Mouse (Mus musculus) lung, embryonic 16.5 days (tissue): ENCODE measurements around the gene Mus81. TPM values are rescaled to one million over a fixed set of nuclear protein-coding genes. Genes with fewer than 3 reads are reported as not detected.
A peak's percentile ranks its signal among the peaks of the same experiment; 100 is the strongest.

Source experiments
- ATAC-seq: fragments of 200-750 bp; cut with Nextera tagmentation; 2 replicates; pipeline ENCODE4 v1.8.0; 2017; ENCODE audit warnings: low read depth, mild to moderate bottlenecking, moderate library complexity
- H3K27ac ChIP-seq: fragments of 300-500 bp; sonication (generic); 2 replicates; pipeline ENCODE4 v1.5.1; 2014; ENCODE audit warnings: mild to moderate bottlenecking, control low read depth, low read length
- H3K27me3 ChIP-seq: fragments of 300-500 bp; sonication (generic); 2 replicates; pipeline ENCODE4 v1.6.1; 2014; ENCODE audit warnings: low read depth, low read length, mixed read lengths; ENCODE audit not compliant: control insufficient read depth, insufficient read depth
- H3K36me3 ChIP-seq: fragments of 300-500 bp; sonication (generic); 2 replicates; pipeline ENCODE4 v1.6.1; 2014; ENCODE audit warnings: low read length; ENCODE audit not compliant: control insufficient read depth, insufficient read depth
- H3K4me1 ChIP-seq: fragments of 300-500 bp; sonication (generic); replicated peaks from 2 replicates; pipeline ENCODE4 v1.6.1; 2014; ENCODE audit warnings: low read length, mixed read lengths; ENCODE audit not compliant: control insufficient read depth, insufficient read depth
- H3K4me2 ChIP-seq: fragments of 300-500 bp; sonication (generic); 2 replicates; pipeline ENCODE4 v1.6.1; 2014; ENCODE audit warnings: low read depth, low read length, control low read depth
- H3K4me3 ChIP-seq: fragments of 300-500 bp; sonication (generic); 2 replicates; pipeline ENCODE4 v1.5.1; 2014; ENCODE audit warnings: mild to moderate bottlenecking, low read length, control low read depth
- H3K9ac ChIP-seq: fragments of 300-500 bp; sonication (generic); 2 replicates; pipeline ENCODE4 v1.6.1; 2014; ENCODE audit warnings: low read length, control low read depth
- H3K9me3 ChIP-seq: fragments of 300-500 bp; sonication (generic); 2 replicates; pipeline ENCODE4 v1.6.1; 2016; ENCODE audit warnings: low read length; ENCODE audit not compliant: control insufficient read depth
- WGBS: fragments of 180-500 bp; shearing (Covaris S2); extraction: QIAGEN DNeasy Blood & Tissue Kit; methylation state at CpG from one replicate; pipeline ENCODE4 v1.1.7; 2014; 5-methylcytosine and 5-hydroxymethylcytosine counted together
- polyA plus RNA-seq: library from polyadenylated mRNA; unstranded; fragments of >200 nt; fragmentation: Nextera tagmentation; extraction: Ambion mirVana; gene quantifications from 2 replicates; pipeline ENCODE4 v1.2.1, GENCODE M21; 2015

Mus81 gene
- polyA plus RNA-seq, 1 experiment from 2014 or later, result 45.7 TPM

DNA sequence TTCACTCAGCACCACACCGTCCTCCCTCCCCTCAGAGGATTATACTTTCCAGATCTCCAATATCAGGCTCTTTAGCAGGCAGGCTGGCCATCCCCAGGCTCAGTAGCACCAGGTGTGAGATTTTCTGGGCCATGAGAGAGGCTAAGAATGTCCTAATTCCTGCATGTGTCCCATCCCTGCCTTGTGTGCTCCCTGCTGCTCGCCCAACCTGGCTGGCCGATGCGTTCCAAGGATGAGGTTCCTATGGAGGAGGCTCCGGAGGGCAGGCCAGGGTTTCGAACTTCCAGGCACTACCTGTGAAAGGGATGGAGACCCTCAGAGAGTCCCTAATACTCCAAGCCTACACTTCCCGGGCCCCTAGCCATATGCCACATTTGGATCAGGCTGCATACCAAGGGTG, 2.4 kb downstream of the Mus81 start:
- H3K9ac ChIP-seq, result peak overlapping the region; percentile 24; the same call in 1 of the 2 replicates
- no peak overlapping the region for H3K4me2 ChIP-seq
- peaks cover 45% of the 10 kb centered on the region for H3K4me1 ChIP-seq
- ATAC-seq, result no peak
- no peaks in the 10 kb centered on the region for H3K27me3 ChIP-seq
- no peak overlapping the region for H3K4me3 ChIP-seq
- peak overlapping the region; percentile 83 for H3K27ac ChIP-seq
- H3K9me3 ChIP-seq, result no peaks in the 10 kb centered on the region
- peaks cover 27% of the 10 kb centered on the region for H3K36me3 ChIP-seq
- 91% methylated on average over 7 of the region's 7 CpGs for WGBS

DNA sequence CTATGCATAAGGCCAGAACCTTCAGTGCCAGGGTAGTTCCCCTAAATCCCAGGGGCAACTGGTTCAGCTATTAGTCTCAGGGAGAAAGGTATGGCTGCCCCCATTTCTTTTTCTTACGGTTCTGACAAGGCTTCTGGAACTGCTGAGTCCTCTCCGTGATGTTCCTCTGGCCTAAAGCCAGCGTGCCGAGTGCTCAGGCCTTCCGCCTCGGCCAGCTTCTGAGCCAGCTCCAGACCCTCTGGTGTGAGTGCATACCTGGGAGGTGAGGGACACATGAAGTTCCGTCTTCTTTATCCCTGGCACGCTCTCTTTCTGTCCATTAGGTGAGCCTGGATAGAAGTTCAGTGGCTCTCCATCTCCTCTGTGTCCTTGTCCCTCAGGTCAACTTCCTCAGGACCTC, 2.8 kb downstream of the Mus81 start:
- peaks cover 45% of the 10 kb centered on the region for H3K4me1 ChIP-seq
- H3K4me3 ChIP-seq, result no peak overlapping the region
- no peaks in the 10 kb centered on the region for H3K27me3 ChIP-seq
- H3K4me2 ChIP-seq, result no peak overlapping the region
- peak overlapping the region; percentile 83 for H3K27ac ChIP-seq
- no peaks in the 10 kb centered on the region for H3K9me3 ChIP-seq
- ATAC-seq, result no peak
- WGBS, result 67% methylated on average over 8 of the region's 8 CpGs
- peaks cover 27% of the 10 kb centered on the region for H3K36me3 ChIP-seq
- H3K9ac ChIP-seq, result 0 out of 2 replicates have a peak overlapping the region, but pooled peaks have one; percentile 7

DNA sequence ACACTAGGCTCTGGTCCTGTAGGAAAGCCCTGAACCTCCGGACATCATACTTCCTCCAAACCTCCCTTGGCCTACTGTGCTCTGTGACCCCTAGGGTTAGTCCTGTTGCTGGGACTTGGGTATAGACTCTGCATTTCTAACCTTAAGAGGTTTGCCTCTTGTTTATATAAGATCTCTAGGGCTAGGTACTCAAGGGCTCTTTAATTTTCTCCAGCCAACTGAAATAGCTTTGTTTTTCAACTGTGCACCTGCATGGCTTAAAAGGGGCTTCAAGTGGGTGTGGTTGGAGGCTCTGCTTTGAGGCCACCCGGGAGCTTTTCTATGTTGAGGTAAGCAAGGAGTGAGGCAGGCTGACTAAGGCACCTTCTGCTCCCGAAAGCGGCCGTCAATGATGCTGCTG, 3.7 kb downstream of the Mus81 start:
- no peak for ATAC-seq
- Histone ChIP-seq H3K27me3 (no peaks in the 10 kb centered on the region), H3K9ac (0 out of 2 replicates have a peak overlapping the region, but pooled peaks have one; percentile 6), H3K4me3 (no peak overlapping the region), H3K4me2 (no peak overlapping the region), H3K4me1 (peaks cover 40% of the 10 kb centered on the region), H3K9me3 (no peaks in the 10 kb centered on the region), H3K36me3 (peaks cover 33% of the 10 kb centered on the region), H3K27ac (peak overlapping the region; percentile 83)
- 64% methylated on average over 5 of the region's 5 CpGs for WGBS

DNA sequence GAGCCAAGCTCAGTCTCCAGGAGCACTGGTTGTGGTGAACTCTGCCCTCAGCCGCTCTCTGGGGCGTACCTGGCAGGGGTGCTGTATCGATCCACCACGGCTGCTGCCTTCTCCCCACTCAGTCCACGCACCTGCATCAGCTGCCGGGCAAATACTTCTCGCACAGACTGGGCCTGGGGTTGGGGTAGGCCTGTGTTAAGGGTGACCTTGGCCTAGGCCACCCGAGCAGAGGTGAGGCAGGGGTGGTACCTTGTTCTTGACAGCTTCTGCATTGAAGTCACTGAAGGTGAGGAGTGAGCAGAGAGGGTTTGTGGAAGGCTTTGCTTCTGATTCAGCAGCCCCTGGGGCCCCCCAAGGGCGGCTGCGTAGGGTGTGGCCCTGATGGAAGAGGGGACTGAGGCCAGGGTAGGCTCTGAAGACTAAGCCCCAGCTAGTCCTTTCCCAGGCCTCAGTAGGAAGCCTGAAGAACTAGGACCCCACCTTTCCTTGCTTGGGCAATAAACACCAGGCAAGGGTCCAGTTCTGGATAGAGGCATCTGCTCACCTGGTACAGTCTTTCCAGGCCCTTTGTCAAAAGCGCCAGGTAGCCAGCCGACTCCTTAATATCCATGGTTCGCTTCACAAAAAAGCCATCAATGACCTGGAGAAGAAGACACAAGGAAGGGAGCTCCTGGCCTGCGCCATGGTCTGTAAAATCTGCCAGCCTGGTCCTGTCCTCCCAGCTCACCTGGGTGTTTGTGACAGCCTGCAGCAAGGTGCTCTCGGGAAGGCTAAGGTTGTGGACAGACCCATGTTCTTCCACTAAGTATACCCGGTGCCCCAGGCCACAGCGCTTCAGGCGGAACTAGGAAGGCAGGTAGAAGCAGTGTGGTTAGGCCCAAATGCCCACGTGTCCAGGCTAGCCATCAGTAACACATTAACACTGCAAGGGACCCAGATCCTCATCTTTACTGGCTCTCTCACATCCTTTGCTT, 4.5 kb downstream of the Mus81 start:
- 89% methylated on average over 19 of the region's 19 CpGs for WGBS
- Histone ChIP-seq H3K9ac (no peak overlapping the region), H3K4me1 (peaks cover 40% of the 10 kb centered on the region), H3K27me3 (no peaks in the 10 kb centered on the region), H3K9me3 (no peaks in the 10 kb centered on the region), H3K4me2 (no peak overlapping the region), H3K4me3 (no peak overlapping the region), H3K27ac (peak overlapping the region; percentile 83; the same call in 1 of the 2 replicates), H3K36me3 (peaks cover 40% of the 10 kb centered on the region)
- ATAC-seq, result no peak

DNA sequence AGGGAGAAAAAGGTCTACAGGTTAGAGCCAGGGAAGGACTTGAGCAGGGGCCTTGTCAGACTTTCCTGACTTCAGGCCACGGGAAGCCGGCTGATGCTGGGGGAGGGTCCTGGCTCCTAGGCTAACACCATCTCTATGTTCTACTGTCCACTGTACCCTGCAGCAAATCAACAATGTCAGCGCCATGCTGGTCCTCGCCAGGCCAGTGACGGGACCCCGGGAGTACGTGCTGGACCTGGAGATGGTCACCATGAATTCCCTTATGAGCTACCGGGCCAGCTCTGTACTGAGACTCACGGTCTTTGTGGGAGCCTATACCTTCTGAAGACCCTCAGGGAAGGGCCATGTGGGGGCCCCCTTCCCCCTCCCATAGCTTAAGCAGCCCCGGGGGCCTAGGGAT, 6.8 kb downstream of the Mus81 start:
- H3K9ac ChIP-seq, result no peak overlapping the region

DNA sequence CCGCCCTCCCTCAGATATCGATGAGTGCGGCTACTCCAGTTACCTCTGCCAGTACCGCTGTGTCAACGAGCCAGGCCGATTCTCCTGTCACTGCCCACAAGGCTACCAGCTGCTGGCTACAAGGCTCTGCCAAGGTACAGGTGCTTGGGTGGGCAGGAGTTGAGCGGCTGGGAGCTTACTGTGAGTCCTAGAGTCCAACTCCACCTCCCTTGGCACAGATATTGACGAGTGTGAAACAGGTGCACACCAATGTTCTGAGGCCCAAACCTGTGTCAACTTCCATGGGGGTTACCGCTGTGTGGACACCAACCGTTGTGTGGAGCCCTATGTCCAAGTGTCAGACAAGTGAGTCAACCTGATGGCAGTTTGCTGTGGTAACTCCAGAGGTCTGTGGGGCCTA, 8.2 kb downstream of the Mus81 start:
- no peak overlapping the region for H3K9ac ChIP-seq
- no peaks in the 10 kb centered on the region for H3K9me3 ChIP-seq
- H3K36me3 ChIP-seq, result peaks cover 39% of the 10 kb centered on the region
- WGBS, result 84% methylated on average over 10 of the region's 10 CpGs
- no peak overlapping the region for H3K27ac ChIP-seq
- no peaks in the 10 kb centered on the region for H3K27me3 ChIP-seq
- ATAC-seq, result no peak
- no peak overlapping the region for H3K4me2 ChIP-seq
- H3K4me3 ChIP-seq, result no peak overlapping the region
- H3K4me1 ChIP-seq, result peaks cover 25% of the 10 kb centered on the region

More for the DNA sequence above, 6.8 kb downstream of the Mus81 start:
- no peak for ATAC-seq
- H3K4me1 ChIP-seq, result peaks cover 29% of the 10 kb centered on the region
- H3K27ac ChIP-seq, result no peak overlapping the region
- H3K27me3 ChIP-seq, result no peaks in the 10 kb centered on the region
- peaks cover 41% of the 10 kb centered on the region for H3K36me3 ChIP-seq
- H3K4me2 ChIP-seq, result no peak overlapping the region
- no peak overlapping the region for H3K4me3 ChIP-seq
- H3K9me3 ChIP-seq, result no peaks in the 10 kb centered on the region
- 87% methylated on average over 10 of the region's 10 CpGs for WGBS

DNA sequence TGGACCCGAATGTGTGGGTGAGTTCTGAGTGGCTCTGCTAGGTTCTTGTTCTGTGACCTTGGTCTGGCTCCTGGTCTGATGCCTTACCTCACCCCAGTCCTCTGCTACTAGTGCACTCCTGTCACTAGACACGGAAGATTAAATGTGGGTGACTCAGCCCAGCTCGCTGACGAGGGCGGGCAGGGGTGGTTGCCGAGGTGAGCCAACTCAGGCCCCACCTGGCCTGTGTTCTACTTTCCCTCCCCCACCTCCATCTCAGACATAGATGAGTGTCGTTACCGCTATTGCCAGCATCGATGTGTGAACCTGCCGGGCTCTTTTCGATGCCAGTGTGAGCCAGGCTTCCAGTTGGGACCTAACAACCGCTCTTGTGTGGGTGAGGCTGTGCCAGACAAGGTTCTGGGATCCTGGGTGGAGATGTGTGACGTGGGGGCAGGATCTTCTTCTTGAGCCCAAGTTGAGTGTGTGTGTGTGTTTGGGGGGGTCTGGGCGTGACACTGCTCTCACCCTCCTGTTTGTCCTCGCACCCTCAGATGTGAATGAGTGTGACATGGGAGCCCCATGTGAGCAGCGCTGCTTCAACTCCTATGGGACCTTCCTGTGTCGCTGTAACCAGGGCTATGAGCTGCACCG, 10.4 kb downstream of the Mus81 start:
- Histone ChIP-seq H3K4me2 (no peak overlapping the region), H3K27ac (no peak overlapping the region), H3K4me1 (peaks cover 16% of the 10 kb centered on the region), H3K36me3 (peaks cover 29% of the 10 kb centered on the region), H3K27me3 (no peaks in the 10 kb centered on the region), H3K9me3 (no peaks in the 10 kb centered on the region), H3K9ac (no peak overlapping the region), H3K4me3 (no peak overlapping the region)
- no peak for ATAC-seq
- WGBS, result 86% methylated on average over 18 of the region's 18 CpGs

DNA sequence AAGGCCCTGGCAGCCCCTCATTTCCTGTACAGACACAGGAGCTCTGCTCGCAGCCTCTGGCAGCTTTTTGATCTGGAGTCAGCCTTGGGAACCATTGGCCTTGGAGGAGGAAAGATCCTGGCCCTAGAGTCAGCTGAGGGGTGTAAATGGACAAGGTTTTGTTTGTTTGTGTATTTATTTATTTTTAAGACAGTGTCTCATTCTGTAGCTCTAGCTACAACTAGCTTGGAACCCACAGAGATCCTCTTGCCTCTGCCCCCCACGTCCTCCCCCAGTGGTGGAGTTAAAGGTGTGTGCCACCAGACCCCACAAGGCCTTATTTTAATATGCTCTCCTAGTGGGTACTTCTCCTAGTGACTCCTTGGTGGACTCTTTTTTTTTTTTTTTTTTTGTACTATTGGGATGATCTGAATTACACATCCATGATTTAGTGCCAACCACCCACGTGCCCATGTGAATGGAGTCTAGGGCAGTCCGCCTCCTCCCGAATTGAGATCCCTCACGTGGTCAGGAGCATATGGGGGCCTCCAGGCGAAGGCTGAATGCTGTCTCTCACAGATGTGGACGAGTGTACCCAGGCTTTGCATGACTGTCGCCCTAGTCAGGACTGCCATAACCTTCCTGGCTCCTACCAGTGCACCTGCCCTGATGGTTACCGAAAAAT, 11.1 kb downstream of the Mus81 start:
- no peak overlapping the region for H3K27ac ChIP-seq

More for the DNA sequence above, 11.1 kb downstream of the Mus81 start:
- Histone ChIP-seq H3K4me2 (no peak overlapping the region), H3K27me3 (no peaks in the 10 kb centered on the region), H3K9ac (no peak overlapping the region), H3K9me3 (no peaks in the 10 kb centered on the region), H3K4me3 (no peak overlapping the region), H3K4me1 (peaks cover 16% of the 10 kb centered on the region), H3K36me3 (peaks cover 25% of the 10 kb centered on the region)
- 86% methylated on average over 10 of the region's 10 CpGs for WGBS
- ATAC-seq, result no peak
